Mouse (Mus musculus) common myeloid progenitor, adult 5-6 weeks (primary cell): ENCODE results near the gene Padi1. TPM values are rescaled to one million over a fixed set of nuclear protein-coding genes. Genes with fewer than 3 reads are reported as not detected.

ENCODE experiments used
- ATAC-seq: replicated peaks from 2 replicates; pipeline ENCODE4 v1.8.0; 2016; ENCODE audit warnings: low read depth, mild to moderate bottlenecking, moderate TSS enrichment, inconsistent platforms; ENCODE audit not compliant: poor library complexity, severe bottlenecking
- total RNA-seq: library from RNA; stranded (forward); fragments of 200-1000, 187-1606 nt; gene quantifications from 2 replicates; pipeline ENCODE4 v1.2.3, GENCODE M21; 2017

The Padi1 gene
- total RNA-seq, 1 experiment from 2014 or later = not detected

DNA sequence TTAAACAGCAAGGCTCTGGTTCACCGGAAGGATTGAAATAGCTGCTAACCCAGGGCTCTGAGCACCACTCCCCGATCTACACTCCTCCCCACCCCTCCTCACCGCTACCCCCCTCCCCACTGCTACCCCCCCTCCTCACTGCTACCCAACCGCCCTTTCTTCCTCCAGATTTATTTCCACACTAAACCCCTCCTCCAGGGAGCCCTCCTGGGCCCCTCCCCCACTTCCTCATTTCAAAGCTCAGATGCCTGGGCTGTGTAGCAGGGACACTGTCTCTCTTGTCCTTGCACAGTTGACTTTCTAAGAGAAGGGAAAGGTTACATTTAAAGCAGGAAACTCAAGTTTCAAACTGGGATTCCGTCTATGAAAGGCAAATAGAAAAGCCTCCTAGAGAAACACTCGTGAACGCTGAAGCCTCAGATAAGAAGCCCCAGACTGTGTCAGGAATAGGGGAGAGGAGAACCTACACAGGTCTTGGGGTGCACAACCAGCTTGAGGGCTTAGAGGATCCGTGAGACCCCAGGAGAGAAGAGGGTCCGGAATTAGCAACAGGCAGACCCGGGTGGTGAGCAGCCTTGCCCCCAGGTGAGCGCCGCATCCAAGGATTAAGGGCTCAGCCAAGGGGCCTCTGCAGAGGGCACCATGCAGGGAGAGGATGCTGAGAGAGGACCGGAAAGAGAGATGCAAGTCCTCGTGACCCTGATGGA, 23.1 kb upstream of the Padi1 start:
- peak; percentile 64 for ATAC-seq

GRCm38 (mm10) chr4:140862036-140862650, 16.6 kb upstream of the Padi1 start:
- ATAC-seq = no peak

DNA sequence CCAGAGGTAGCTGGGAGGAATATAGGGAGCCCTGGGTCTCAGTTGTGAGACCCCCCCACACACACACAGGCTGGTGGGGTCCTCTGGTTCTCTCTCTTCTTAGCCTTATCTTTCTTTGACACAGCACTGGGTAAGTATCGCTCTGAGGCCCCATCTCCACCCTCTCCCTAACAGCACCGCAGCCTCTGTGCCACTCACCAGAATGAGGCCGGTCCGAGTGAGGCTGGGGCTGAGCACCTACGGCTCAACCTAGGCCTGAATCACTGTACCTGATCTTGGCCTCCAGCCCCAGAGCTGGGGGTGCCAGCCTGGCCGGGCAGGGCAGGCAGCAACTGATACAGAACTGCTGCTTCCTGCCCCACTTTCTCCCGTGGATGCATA, 15.2 kb upstream of the Padi1 start:
- no peak for ATAC-seq

DNA sequence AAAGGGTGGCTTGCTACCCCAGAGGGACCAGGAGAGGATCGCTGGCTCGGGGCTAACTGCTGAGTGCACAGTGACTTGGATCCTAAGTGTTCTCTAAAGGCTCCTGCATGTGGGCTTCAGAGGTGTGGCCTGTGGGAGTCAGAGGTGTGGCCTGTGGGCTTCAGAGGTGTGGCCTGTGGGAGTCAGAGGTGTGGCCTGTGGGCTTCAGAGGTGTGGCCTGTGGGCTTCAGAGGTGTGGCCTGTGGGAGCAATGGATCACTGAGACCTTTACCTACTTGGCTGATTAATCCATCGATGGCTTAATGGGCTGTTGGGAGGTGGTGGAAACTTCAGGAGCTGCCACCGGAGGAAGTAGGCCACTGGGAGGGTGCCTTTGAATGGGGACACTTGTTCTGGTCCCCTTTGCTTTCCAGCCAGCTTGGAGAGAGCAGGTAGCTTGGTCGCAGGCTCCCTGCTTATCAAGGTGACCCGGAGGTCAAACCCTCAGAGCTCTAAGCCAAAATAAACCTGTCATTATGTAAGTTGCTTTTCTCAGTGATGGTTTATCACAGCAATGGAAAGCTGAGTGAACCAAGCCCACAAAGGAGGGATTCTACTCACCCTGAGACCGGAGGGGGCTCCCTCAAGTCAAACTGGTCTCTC, 14.7 kb upstream of the Padi1 start:
- ATAC-seq = peak; percentile 90

- ATAC-seq = no peak
Measured at GRCm38 (mm10) chr4:140859291-140859690, 13.7 kb upstream of the Padi1 start.

GRCm38 (mm10) chr4:140857813-140858212, 12.2 kb upstream of the Padi1 start:
- no peak for ATAC-seq

DNA sequence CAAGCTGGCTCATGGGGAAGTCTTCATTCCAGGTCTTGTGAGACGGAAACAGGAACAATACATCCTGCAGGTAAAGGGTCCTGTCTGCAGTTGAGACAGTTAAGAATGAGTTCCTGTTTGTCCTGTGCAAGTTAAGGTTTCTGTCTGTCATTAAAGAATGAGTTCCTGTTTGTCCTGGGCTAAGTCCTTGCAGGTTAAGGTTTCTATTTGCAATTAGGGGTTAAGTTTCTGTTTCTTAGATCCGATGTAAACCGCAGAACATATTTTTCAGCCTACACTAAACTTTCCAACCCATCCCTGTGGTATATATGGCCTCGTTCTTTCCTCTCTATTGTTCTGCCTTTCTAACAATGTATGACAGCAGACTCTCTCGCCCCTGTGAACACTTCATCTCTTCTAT, 11.5 kb upstream of the Padi1 start:
- peak; percentile 16; the same call in 1 of the 2 replicates for ATAC-seq

DNA sequence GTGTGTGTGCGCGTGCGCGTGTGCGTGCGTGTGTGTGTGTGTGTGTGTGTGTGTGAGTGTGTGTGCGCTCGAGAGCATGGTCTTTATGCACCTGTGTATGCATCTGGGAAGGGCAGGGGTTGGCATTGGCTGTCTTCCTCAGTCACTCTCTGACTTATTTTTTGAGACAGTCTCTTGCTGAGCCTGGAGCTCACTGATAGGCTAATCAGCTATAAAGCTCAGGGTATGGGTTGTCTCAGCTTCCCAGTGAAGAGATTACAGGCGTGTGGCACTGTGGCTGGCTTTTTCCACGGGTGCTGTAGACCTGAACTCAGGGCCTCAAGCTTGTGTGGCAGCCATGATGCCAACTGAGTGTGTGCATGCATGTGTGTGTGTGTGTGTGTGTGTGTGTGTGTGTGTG, 9.6 kb upstream of the Padi1 start:
- peak; percentile 22; the same call in 1 of the 2 replicates for ATAC-seq

- peak; percentile 30 for ATAC-seq
Measured at GRCm38 (mm10) chr4:140854455-140854864, 8.9 kb upstream of the Padi1 start.

- ATAC-seq = no peak
Measured at GRCm38 (mm10) chr4:140853626-140854025, 8.0 kb upstream of the Padi1 start.

DNA sequence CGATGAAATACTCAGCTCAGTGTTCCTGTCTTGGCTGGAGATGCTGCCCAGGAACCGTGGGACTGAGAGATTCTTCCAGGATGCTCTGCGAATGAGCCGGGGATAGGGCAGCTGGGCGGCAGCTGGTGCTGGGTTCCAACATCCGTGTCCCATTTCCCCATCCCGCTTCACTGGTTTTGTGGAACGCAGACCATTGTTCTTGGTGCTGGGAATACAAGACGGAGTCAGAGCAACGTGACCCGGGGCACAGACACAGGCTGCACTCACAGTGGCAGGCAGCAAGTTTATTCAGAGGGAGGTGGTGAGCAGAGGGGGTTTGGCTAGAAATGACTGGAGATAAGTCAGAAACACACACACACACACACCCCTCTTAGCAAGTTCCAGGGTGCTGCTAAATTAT, 3.7 kb upstream of the Padi1 start:
- no peak for ATAC-seq

DNA sequence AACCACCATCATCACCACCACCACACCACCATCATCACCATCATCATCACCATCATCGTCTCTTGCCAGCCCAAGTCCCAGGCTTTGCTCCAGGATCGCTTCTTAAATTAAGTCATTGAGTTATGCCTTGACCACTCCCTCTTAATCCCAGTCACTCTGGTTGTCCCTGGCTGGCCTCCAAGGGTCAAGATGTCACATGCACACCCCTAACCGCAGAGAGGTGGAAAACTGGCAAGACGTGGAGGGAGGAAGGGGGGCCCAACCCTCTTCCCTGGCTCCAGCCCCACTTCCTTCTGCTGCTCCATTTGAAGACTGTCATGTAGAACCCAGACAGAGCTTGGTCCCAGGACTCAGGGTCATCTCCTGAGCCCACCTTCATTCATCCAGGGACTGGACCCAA, 587 bp downstream of the Padi1 start:
- ATAC-seq = no peak

- ATAC-seq = no peak
Measured at GRCm38 (mm10) chr4:140843670-140844280, 1.8 kb downstream of the Padi1 start.

DNA sequence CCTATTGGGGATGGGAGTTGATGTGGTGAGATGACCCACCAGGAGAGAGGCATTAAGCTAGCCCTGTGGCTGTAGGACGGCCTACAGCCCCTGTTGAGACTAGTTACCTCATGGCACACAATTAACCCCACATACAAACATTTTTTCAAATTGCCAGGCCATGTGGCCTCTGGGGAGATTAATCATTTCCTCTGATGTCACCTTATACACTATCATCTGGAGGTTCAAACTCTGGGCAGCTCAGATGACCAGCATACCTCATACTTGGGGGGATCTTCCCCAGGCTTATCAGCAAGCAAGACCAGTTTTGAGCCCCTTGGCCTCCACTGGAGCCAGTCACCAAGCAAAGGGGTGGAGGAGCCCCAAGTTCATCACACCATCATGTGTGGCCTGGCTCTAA, 2.7 kb downstream of the Padi1 start:
- no peak for ATAC-seq

GRCm38 (mm10) chr4:140837879-140838278, 7.7 kb downstream of the Padi1 start:
- ATAC-seq = no peak

DNA sequence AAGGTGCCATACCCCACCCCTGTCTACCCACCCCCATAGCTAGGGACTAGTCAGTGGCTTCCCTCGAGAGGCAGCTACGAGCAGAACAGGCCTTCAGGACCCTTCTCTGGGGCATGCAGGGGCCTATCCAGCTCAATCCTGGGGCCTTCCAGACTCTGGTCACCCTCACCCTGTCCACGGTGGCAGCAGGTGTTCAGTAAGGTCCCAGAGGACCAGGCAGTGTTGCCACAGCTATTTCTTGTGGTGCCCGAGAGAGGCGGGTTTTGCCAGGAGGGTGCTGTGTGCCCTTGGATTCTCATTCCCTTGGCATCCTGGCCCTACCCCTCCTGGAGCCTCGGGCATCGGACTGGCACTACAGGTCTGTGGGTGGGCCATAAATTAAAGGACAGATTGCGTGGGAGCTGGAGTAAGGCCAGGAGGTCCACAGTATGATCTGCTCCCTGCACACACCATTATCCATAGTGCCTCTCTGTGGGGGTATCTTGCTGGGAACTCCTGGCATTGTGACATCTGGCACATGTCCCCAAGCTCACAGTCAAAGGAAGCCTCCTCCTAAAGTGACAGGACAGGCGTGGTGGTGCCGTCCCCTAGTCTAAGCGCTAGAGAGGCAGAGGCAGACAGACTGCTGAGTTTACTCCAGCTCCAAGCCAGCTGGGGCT, 9.2 kb downstream of the Padi1 start:
- no peak for ATAC-seq

- peak; percentile 89 for ATAC-seq
Measured at GRCm38 (mm10) chr4:140835682-140836081, 9.9 kb downstream of the Padi1 start.

GRCm38 (mm10) chr4:140834327-140834934, 11.1 kb downstream of the Padi1 start:
- ATAC-seq = no peak

DNA sequence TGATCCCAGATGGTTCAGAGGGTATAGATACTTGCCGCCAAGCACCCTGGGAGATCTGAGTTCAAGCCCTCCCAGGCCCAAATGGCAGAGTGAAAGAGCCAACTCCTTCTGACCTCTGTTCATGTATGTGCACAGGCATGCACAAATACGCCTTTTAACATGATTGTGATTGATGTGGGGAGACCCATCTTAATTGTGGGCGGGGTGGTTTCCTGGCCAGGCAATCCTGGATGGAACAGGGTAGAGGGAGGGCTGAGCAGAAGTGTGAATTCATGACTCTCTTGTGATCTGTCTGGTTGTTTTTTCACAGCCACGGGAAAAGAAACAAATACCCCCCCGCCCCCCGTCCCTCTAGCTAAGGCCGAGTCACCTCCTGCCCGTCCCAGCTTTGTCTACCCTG, 12.8 kb downstream of the Padi1 start:
- no peak for ATAC-seq

DNA sequence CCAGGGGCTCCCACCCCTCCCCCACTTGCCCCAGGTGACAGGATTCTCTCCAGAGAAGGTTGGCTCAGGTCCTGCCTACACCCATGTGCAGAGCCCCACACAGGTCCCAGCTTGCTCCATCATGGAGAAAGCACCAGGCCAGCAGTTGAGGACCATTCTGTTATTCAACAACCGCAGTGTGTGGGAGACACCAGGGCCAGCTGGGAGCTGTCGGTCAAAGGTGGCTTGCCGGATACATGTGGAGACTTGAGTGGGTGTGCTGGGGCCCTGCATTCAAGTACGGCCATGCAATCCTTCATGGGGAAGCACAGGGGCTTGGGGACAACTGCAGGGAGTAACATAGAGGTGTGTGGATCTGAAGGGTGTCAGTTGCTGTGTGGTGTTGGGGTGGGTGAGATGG, 13.8 kb downstream of the Padi1 start:
- no peak for ATAC-seq
